Mouse (Mus musculus): Measurements from ENCODE around the gene Supt3. TPM values are rescaled to one million over a fixed set of nuclear protein-coding genes. Genes with fewer than 3 reads are reported as not detected.
A peak's percentile ranks its signal among the peaks of the same experiment; 100 is the strongest.

The Supt3 gene
- polyA plus RNA-seq, 1 experiment = 15.9 TPM

DNA sequence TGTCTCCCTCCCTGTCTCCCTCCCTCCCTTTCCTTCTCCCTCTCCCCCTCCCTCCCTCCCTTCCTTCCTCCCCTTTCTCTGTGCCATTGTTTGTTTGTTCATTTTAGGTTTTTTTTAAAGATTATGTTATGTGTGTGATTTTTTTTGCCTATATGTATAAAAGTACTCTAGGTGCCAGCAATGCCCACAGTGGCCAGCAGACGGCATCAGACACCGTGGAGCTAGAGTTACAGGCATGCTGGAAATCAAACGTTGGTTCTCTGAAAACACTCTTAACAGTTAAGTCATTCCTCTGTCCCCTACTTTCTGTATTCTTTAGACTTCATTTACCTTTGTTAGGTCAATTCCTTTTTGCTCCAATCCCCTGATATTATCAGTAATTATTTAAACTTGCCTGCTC lies 33.2 kb upstream of the Supt3 start:
- H3K27ac ChIP-seq (ENCODE audit: insufficient read depth, low read length) = no peak overlapping the region

GRCm38 (mm10) chr17:44745378-44745777 lies 31.6 kb upstream of the Supt3 start:
- Histone ChIP-seq H3K27ac (ENCODE audit: insufficient read depth, low read length) (no peak overlapping the region), H3K36me3 (ENCODE audit: control insufficient read depth, insufficient read depth, low read length, poor library complexity, severe bottlenecking) (no peaks in the 10 kb centered on the region), H3K27me3 (ENCODE audit: control insufficient read depth, insufficient read depth, low read length, poor library complexity, severe bottlenecking) (no peaks in the 10 kb centered on the region), H3K4me1 (ENCODE audit: control insufficient read depth, insufficient read depth, low read length) (no peaks in the 10 kb centered on the region), H3K9ac (ENCODE audit: low read depth, poor library complexity, severe bottlenecking) (no peak overlapping the region), H3K9me3 (replicated peaks; ENCODE audit: control insufficient read depth, insufficient read depth, low read length, poor library complexity, severe bottlenecking) (no peaks in the 10 kb centered on the region), H3K4me3 (ENCODE audit: low read depth, low read length) (no peak overlapping the region)
- TF ChIP-seq CTCF (IDR thresholded peaks at IDR 0.05; ENCODE audit: low read depth, low read length) (no peak), EP300 (IDR thresholded peaks at IDR 0.05; ENCODE audit: insufficient read depth, low read depth, low read length) (no peak), POLR2A (IDR thresholded peaks at IDR 0.05; ENCODE audit: insufficient read depth, low read length) (no peak)

More for the DNA sequence above, 33.2 kb upstream of the Supt3 start:
- H3K36me3 ChIP-seq (ENCODE audit: control insufficient read depth, insufficient read depth, low read length, poor library complexity, severe bottlenecking) = no peaks in the 10 kb centered on the region
- TF ChIP-seq POLR2A (IDR thresholded peaks at IDR 0.05; ENCODE audit: insufficient read depth, low read length) (no peak), CTCF (IDR thresholded peaks at IDR 0.05; ENCODE audit: low read depth, low read length) (peak; percentile 84)
- H3K27me3 ChIP-seq (ENCODE audit: control insufficient read depth, insufficient read depth, low read length, poor library complexity, severe bottlenecking) = peaks cover 1% of the 10 kb centered on the region; the same call in 1 of the 2 replicates
- no peak overlapping the region for H3K4me3 ChIP-seq (ENCODE audit: low read depth, low read length)
- no peaks in the 10 kb centered on the region for H3K4me1 ChIP-seq (ENCODE audit: control insufficient read depth, insufficient read depth, low read length)
- H3K9ac ChIP-seq (ENCODE audit: low read depth, poor library complexity, severe bottlenecking) = no peak overlapping the region
- no peaks in the 10 kb centered on the region for H3K9me3 ChIP-seq (replicated peaks; ENCODE audit: control insufficient read depth, insufficient read depth, low read length, poor library complexity, severe bottlenecking)

- no peak overlapping the region for H3K27ac ChIP-seq (ENCODE audit: insufficient read depth, low read length)
- no peaks in the 10 kb centered on the region for H3K4me1 ChIP-seq (ENCODE audit: control insufficient read depth, insufficient read depth, low read length)
- no peak overlapping the region for H3K4me3 ChIP-seq (ENCODE audit: low read depth, low read length)
- no peaks in the 10 kb centered on the region for H3K36me3 ChIP-seq (ENCODE audit: control insufficient read depth, insufficient read depth, low read length, poor library complexity, severe bottlenecking)
- no peak overlapping the region for H3K9ac ChIP-seq (ENCODE audit: low read depth, poor library complexity, severe bottlenecking)
- TF ChIP-seq POLR2A (IDR thresholded peaks at IDR 0.05; ENCODE audit: insufficient read depth, low read length) (no peak), CTCF (IDR thresholded peaks at IDR 0.05; ENCODE audit: low read depth, low read length) (no peak), EP300 (IDR thresholded peaks at IDR 0.05; ENCODE audit: insufficient read depth, low read depth, low read length) (no peak)
- no peaks in the 10 kb centered on the region; the same call in 1 of the 2 replicates for H3K27me3 ChIP-seq (ENCODE audit: control insufficient read depth, insufficient read depth, low read length, poor library complexity, severe bottlenecking)
- H3K9me3 ChIP-seq (replicated peaks; ENCODE audit: control insufficient read depth, insufficient read depth, low read length, poor library complexity, severe bottlenecking) = no peaks in the 10 kb centered on the region
Measured at GRCm38 (mm10) chr17:44766318-44766717, 10.6 kb upstream of the Supt3 start.

- no peaks in the 10 kb centered on the region for H3K4me1 ChIP-seq (ENCODE audit: control insufficient read depth, insufficient read depth, low read length)
- TF ChIP-seq POLR2A (IDR thresholded peaks at IDR 0.05; ENCODE audit: insufficient read depth, low read length) (no peak), CTCF (IDR thresholded peaks at IDR 0.05; ENCODE audit: low read depth, low read length) (no peak), EP300 (IDR thresholded peaks at IDR 0.05; ENCODE audit: insufficient read depth, low read depth, low read length) (no peak)
- no peaks in the 10 kb centered on the region for H3K36me3 ChIP-seq (ENCODE audit: control insufficient read depth, insufficient read depth, low read length, poor library complexity, severe bottlenecking)
- no peak overlapping the region for H3K4me3 ChIP-seq (ENCODE audit: low read depth, low read length)
- H3K27me3 ChIP-seq (ENCODE audit: control insufficient read depth, insufficient read depth, low read length, poor library complexity, severe bottlenecking) = no peaks in the 10 kb centered on the region; the same call in 1 of the 2 replicates
- no peaks in the 10 kb centered on the region for H3K9me3 ChIP-seq (replicated peaks; ENCODE audit: control insufficient read depth, insufficient read depth, low read length, poor library complexity, severe bottlenecking)
- H3K9ac ChIP-seq (ENCODE audit: low read depth, poor library complexity, severe bottlenecking) = no peak overlapping the region
- H3K27ac ChIP-seq (ENCODE audit: insufficient read depth, low read length) = no peak overlapping the region
Measured at GRCm38 (mm10) chr17:44766975-44767374, 10.0 kb upstream of the Supt3 start.

GRCm38 (mm10) chr17:44767375-44767774 lies 9.6 kb upstream of the Supt3 start:
- Histone ChIP-seq H3K9me3 (replicated peaks; ENCODE audit: control insufficient read depth, insufficient read depth, low read length, poor library complexity, severe bottlenecking) (no peaks in the 10 kb centered on the region), H3K4me1 (ENCODE audit: control insufficient read depth, insufficient read depth, low read length) (no peaks in the 10 kb centered on the region), H3K27me3 (ENCODE audit: control insufficient read depth, insufficient read depth, low read length, poor library complexity, severe bottlenecking) (no peaks in the 10 kb centered on the region; the same call in 1 of the 2 replicates), H3K27ac (ENCODE audit: insufficient read depth, low read length) (no peak overlapping the region), H3K9ac (ENCODE audit: low read depth, poor library complexity, severe bottlenecking) (no peak overlapping the region), H3K36me3 (ENCODE audit: control insufficient read depth, insufficient read depth, low read length, poor library complexity, severe bottlenecking) (no peaks in the 10 kb centered on the region), H3K4me3 (ENCODE audit: low read depth, low read length) (no peak overlapping the region)
- no peak for TF ChIP-seq EP300 (IDR thresholded peaks at IDR 0.05; ENCODE audit: insufficient read depth, low read depth, low read length)
- TF ChIP-seq CTCF (IDR thresholded peaks at IDR 0.05; ENCODE audit: low read depth, low read length) = no peak
- TF ChIP-seq POLR2A (IDR thresholded peaks at IDR 0.05; ENCODE audit: insufficient read depth, low read length) = no peak

DNA sequence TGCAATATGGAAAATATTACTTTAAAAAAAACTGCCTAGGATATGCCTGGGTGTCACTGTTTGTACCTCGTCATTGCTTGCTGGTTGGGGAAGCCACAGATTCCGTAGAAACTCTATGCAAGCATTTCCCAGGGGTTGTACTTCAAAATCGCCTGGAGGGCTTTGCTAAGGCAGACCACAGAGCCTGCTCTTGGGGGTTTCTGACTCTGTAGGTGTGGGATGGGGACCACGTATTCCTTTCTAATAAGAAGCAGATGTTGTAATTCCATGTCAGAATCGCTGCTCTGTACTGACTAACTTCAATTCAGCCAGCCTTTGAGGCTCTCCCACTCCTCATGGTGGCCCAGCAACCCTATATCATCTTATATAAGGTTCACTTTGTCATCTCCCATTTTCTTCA lies 8.4 kb upstream of the Supt3 start:
- Histone ChIP-seq H3K36me3 (ENCODE audit: control insufficient read depth, insufficient read depth, low read length, poor library complexity, severe bottlenecking) (no peaks in the 10 kb centered on the region), H3K4me1 (ENCODE audit: control insufficient read depth, insufficient read depth, low read length) (no peaks in the 10 kb centered on the region), H3K4me3 (ENCODE audit: low read depth, low read length) (no peak overlapping the region), H3K27ac (ENCODE audit: insufficient read depth, low read length) (no peak overlapping the region), H3K27me3 (ENCODE audit: control insufficient read depth, insufficient read depth, low read length, poor library complexity, severe bottlenecking) (no peaks in the 10 kb centered on the region; the same call in 1 of the 2 replicates), H3K9ac (ENCODE audit: low read depth, poor library complexity, severe bottlenecking) (no peak overlapping the region), H3K9me3 (replicated peaks; ENCODE audit: control insufficient read depth, insufficient read depth, low read length, poor library complexity, severe bottlenecking) (no peaks in the 10 kb centered on the region)
- no peak for TF ChIP-seq EP300 (IDR thresholded peaks at IDR 0.05; ENCODE audit: insufficient read depth, low read depth, low read length)
- TF ChIP-seq CTCF (IDR thresholded peaks at IDR 0.05; ENCODE audit: low read depth, low read length) = no peak
- TF ChIP-seq POLR2A (IDR thresholded peaks at IDR 0.05; ENCODE audit: insufficient read depth, low read length) = no peak

All from ES-Bruce4 (cell line).